ENCODE assay signal across 25 mouse cellular contexts in the genomic region with DNA sequence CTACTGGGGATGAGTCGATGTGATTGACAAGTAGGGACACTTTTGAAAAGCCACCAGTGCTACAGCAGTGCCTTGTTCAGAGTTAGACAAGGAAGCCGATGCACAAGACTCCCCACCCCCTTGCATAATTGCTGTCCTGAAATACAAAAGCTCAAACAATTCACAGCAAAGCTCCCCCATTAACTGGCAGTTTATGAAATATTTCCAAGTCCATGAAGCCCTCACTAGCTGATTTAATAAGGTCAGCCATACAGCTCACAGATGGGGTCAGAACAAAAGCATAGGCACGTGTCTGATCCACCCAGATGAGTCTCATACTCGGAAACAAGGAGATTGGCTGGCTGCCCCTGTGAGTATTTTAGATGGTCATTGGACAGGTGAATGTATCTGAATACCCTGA.
DNase-seq lines count a peak whose midpoint lies in the region; ATAC-seq lines count a peak whose summit lies in the region.
"Had no signal": no experiment of that assay in that cellular context is flagged by ENCODE, and none has a peak within 500 bp of the region (broad histone marks: within the 10 kb centered on the region; RNA-seq: fewer than 3 reads in every experiment).

No protein-coding gene starts in this region.

- H3K36me3 ChIP-seq in forebrain, embryonic 13.5 days (ENCODE audit: poor library complexity, severe bottlenecking), result no peaks in the 10 kb centered on the region
- H3K36me3 ChIP-seq in forebrain, embryonic 15.5 days, result no peaks in the 10 kb centered on the region
- H3K36me3 ChIP-seq: embryonic facial prominence, embryonic 12.5 days; embryonic facial prominence, embryonic 15.5 days; forebrain, embryonic 12.5 days; heart, embryonic 12.5 days; heart, embryonic 15.5 days; hindbrain, embryonic 10.5 days; hindbrain, embryonic 13.5 days had no signal

- ATAC-seq in forebrain, embryonic 13.5 days, result peak; percentile 38; the same call in 1 of the 2 replicates
- no peak for ATAC-seq in forebrain, embryonic 15.5 days (replicated peaks)
- ATAC-seq in inflammation-experienced regulatory T-cells, adult 6 months, result no peak
- ATAC-seq: hindbrain, embryonic 16.5 days; Patski had no signal

- 41% methylated on average over 4 of the region's 4 CpGs for WGBS in forebrain, embryonic 13.5 days
- 39% methylated on average over 4 of the region's 4 CpGs for WGBS in forebrain, embryonic 15.5 days

- peak; percentile 14 for DNase-seq in kidney, adult 9 months
- no peak for DNase-seq in kidney, postnatal 10 days
- peak; percentile 8 for DNase-seq in retina, postnatal 7 days (ENCODE audit: low read depth, low spot score)
- DNase-seq: adrenal gland, postnatal 10 days; adrenal gland, postnatal 36 days; cerebellum, adult 11 months; cerebellum, adult 2 months; cerebellum, adult 9-11 months; cerebellum, postnatal 25 days; gastrocnemius, postnatal 25 days; heart, adult 18-20 months; heart, postnatal 10 days; heart, postnatal 36 days had no signal

- no peaks in the 10 kb centered on the region for H3K4me1 ChIP-seq in forebrain, embryonic 13.5 days
- H3K4me1 ChIP-seq in forebrain, embryonic 15.5 days, result no peaks in the 10 kb centered on the region; the same call in 1 of the 2 replicates
- H3K4me1 ChIP-seq: embryonic facial prominence, embryonic 12.5 days; embryonic facial prominence, embryonic 15.5 days; forebrain, embryonic 12.5 days; heart, embryonic 12.5 days had no signal

- no peak overlapping the region for H3K27ac ChIP-seq in forebrain, embryonic 13.5 days
- no peak overlapping the region for H3K27ac ChIP-seq in forebrain, embryonic 15.5 days (replicated peaks)
- H3K27ac ChIP-seq: embryonic facial prominence, embryonic 12.5 days; embryonic facial prominence, embryonic 15.5 days; forebrain, embryonic 12.5 days; heart, embryonic 15.5 days; hindbrain, embryonic 10.5 days; hindbrain, embryonic 13.5 days had no signal

- H3K9me3 ChIP-seq in forebrain, embryonic 13.5 days (replicated peaks), result no peaks in the 10 kb centered on the region
- H3K9me3 ChIP-seq in forebrain, embryonic 15.5 days, result no peaks in the 10 kb centered on the region
- H3K9me3 ChIP-seq: embryonic facial prominence, embryonic 12.5 days; embryonic facial prominence, embryonic 15.5 days; forebrain, embryonic 12.5 days; heart, embryonic 12.5 days; heart, embryonic 15.5 days; hindbrain, embryonic 10.5 days; hindbrain, embryonic 13.5 days had no signal

- H3K9ac ChIP-seq in forebrain, embryonic 13.5 days, result no peak overlapping the region
- H3K9ac ChIP-seq in forebrain, embryonic 15.5 days (replicated peaks), result no peak overlapping the region
- H3K9ac ChIP-seq: embryonic facial prominence, embryonic 12.5 days; embryonic facial prominence, embryonic 15.5 days; forebrain, embryonic 12.5 days; heart, embryonic 12.5 days; heart, embryonic 15.5 days; hindbrain, embryonic 13.5 days had no signal

- H3K4me3 ChIP-seq in forebrain, embryonic 13.5 days, result no peak overlapping the region
- H3K4me3 ChIP-seq in forebrain, embryonic 15.5 days, result no peak overlapping the region
- H3K4me3 ChIP-seq: embryonic facial prominence, embryonic 12.5 days; embryonic facial prominence, embryonic 15.5 days; forebrain, embryonic 12.5 days; heart, embryonic 12.5 days; heart, embryonic 15.5 days; hindbrain, embryonic 10.5 days; hindbrain, embryonic 13.5 days had no signal

- H3K4me2 ChIP-seq in forebrain, embryonic 13.5 days, result no peak overlapping the region
- no peak overlapping the region for H3K4me2 ChIP-seq in forebrain, embryonic 15.5 days (replicated peaks)
- H3K4me2 ChIP-seq: embryonic facial prominence, embryonic 12.5 days; embryonic facial prominence, embryonic 15.5 days; forebrain, embryonic 12.5 days; heart, embryonic 12.5 days; heart, embryonic 15.5 days; hindbrain, embryonic 13.5 days had no signal

- H3K27me3 ChIP-seq in forebrain, embryonic 13.5 days, result no peaks in the 10 kb centered on the region
- no peaks in the 10 kb centered on the region for H3K27me3 ChIP-seq in forebrain, embryonic 15.5 days
- H3K27me3 ChIP-seq: embryonic facial prominence, embryonic 12.5 days; embryonic facial prominence, embryonic 15.5 days; forebrain, embryonic 12.5 days; heart, embryonic 12.5 days; heart, embryonic 15.5 days; hindbrain, embryonic 13.5 days had no signal
